Mouse (Mus musculus) E14TG2a.4 (cell line): ENCODE measurements around the gene Abhd15.

ENCODE experiments used
- H3K27me3 ChIP-seq: 2 replicates; pipeline ENCODE4 v1.6.1; 2014; ENCODE audit warnings: low read length, control low read depth; ENCODE audit not compliant: insufficient read depth
- H3K36me3 ChIP-seq: 2 replicates; pipeline ENCODE4 v1.6.1; 2014; ENCODE audit warnings: low read length, control low read depth; ENCODE audit not compliant: insufficient read depth
- H3K4me1 ChIP-seq: replicated peaks from 2 replicates; pipeline ENCODE4 v1.6.1; 2014; ENCODE audit warnings: low read depth, low read length, control low read depth
- H3K4me3 ChIP-seq: replicated peaks from 2 replicates; pipeline ENCODE4 v1.5.1; 2014; ENCODE audit warnings: mild to moderate bottlenecking, low read length
- H3K9me3 ChIP-seq: 2 replicates; pipeline ENCODE4 v1.6.1; 2014; ENCODE audit warnings: low read length, control low read depth
- CTCF ChIP-seq: conservative IDR thresholded peaks from 2 replicates; pipeline ENCODE4 v1.5.1; 2014; ENCODE audit warnings: low read length
- NANOG ChIP-seq: IDR thresholded peaks from 2 replicates; pipeline ENCODE4 v1.6.1; 2014; ENCODE audit warnings: borderline replicate concordance, low read length, mixed read lengths
- POU5F1 ChIP-seq: IDR thresholded peaks from 2 replicates; pipeline ENCODE4 v1.6.1; 2014; ENCODE audit warnings: low read length, borderline replicate concordance

Gene Abhd15

GRCm38 (mm10) chr11:77497341-77497756, 17.6 kb upstream of the Abhd15 start:
- peak overlapping the region; percentile 69 for H3K4me3 ChIP-seq
- H3K36me3 ChIP-seq, result peaks cover 43% of the 10 kb centered on the region
- no peaks in the 10 kb centered on the region; the same call in 1 of the 2 replicates for H3K27me3 ChIP-seq
- no peaks in the 10 kb centered on the region for H3K9me3 ChIP-seq
- peaks cover 90% of the 10 kb centered on the region for H3K4me1 ChIP-seq
- TF ChIP-seq POU5F1, result no peak
- peak; percentile 52 for TF ChIP-seq CTCF

- TF ChIP-seq POU5F1, result no peak
- TF ChIP-seq NANOG, result no peak
- no peak for TF ChIP-seq CTCF
- Histone ChIP-seq H3K36me3 (peaks cover 48% of the 10 kb centered on the region), H3K27me3 (no peaks in the 10 kb centered on the region), H3K4me3 (peak overlapping the region; percentile 69), H3K4me1 (peaks cover 90% of the 10 kb centered on the region), H3K9me3 (no peaks in the 10 kb centered on the region)
Observed at GRCm38 (mm10) chr11:77497851-77498250, 17.1 kb upstream of the Abhd15 start.

- no peaks in the 10 kb centered on the region for H3K9me3 ChIP-seq
- peak; percentile 65; the same call in 1 of the 2 replicates for TF ChIP-seq NANOG
- TF ChIP-seq POU5F1, result no peak
- H3K27me3 ChIP-seq, result no peaks in the 10 kb centered on the region
- H3K4me3 ChIP-seq, result peak overlapping the region; percentile 69
- H3K4me1 ChIP-seq, result peaks cover 96% of the 10 kb centered on the region
- peaks cover 54% of the 10 kb centered on the region for H3K36me3 ChIP-seq
Observed at GRCm38 (mm10) chr11:77498261-77499139, 16.4 kb upstream of the Abhd15 start.

- Histone ChIP-seq H3K27me3 (no peaks in the 10 kb centered on the region), H3K9me3 (no peaks in the 10 kb centered on the region), H3K36me3 (peaks cover 63% of the 10 kb centered on the region), H3K4me1 (peaks cover 99% of the 10 kb centered on the region), H3K4me3 (peak overlapping the region; percentile 48; the same call in 1 of the 2 replicates)
- TF ChIP-seq CTCF, result no peak
- no peak for TF ChIP-seq NANOG
- TF ChIP-seq POU5F1, result no peak
Observed at GRCm38 (mm10) chr11:77499354-77499753, 15.6 kb upstream of the Abhd15 start.

GRCm38 (mm10) chr11:77500361-77501325, 14.3 kb upstream of the Abhd15 start:
- TF ChIP-seq POU5F1, result no peak
- TF ChIP-seq CTCF, result no peak
- TF ChIP-seq NANOG, result no peak
- peak overlapping the region; percentile 48 for H3K4me3 ChIP-seq

GRCm38 (mm10) chr11:77501392-77501791, 13.5 kb upstream of the Abhd15 start:
- Histone ChIP-seq H3K4me1 (peaks cover 99% of the 10 kb centered on the region), H3K27me3 (no peaks in the 10 kb centered on the region), H3K9me3 (no peaks in the 10 kb centered on the region), H3K36me3 (peaks cover 81% of the 10 kb centered on the region), H3K4me3 (peak overlapping the region; percentile 48; the same call in 1 of the 2 replicates)
- TF ChIP-seq NANOG (no peak), CTCF (peak; percentile 88)

More at GRCm38 (mm10) chr11:77500361-77501325, 14.3 kb upstream of the Abhd15 start:
- Histone ChIP-seq H3K36me3 (peaks cover 76% of the 10 kb centered on the region), H3K9me3 (no peaks in the 10 kb centered on the region), H3K27me3 (no peaks in the 10 kb centered on the region), H3K4me1 (peaks cover 99% of the 10 kb centered on the region)

GRCm38 (mm10) chr11:77501971-77502370, 12.9 kb upstream of the Abhd15 start:
- H3K27me3 ChIP-seq, result no peaks in the 10 kb centered on the region

GRCm38 (mm10) chr11:77502481-77502880, 12.4 kb upstream of the Abhd15 start:
- Histone ChIP-seq H3K9me3 (no peaks in the 10 kb centered on the region), H3K4me1 (peaks cover 100% of the 10 kb centered on the region), H3K36me3 (peaks cover 91% of the 10 kb centered on the region), H3K4me3 (peak overlapping the region; percentile 46), H3K27me3 (no peaks in the 10 kb centered on the region)
- no peak for TF ChIP-seq NANOG
- TF ChIP-seq POU5F1, result no peak
- TF ChIP-seq CTCF, result no peak; the same call in 1 of the 2 replicates

More at GRCm38 (mm10) chr11:77501971-77502370, 12.9 kb upstream of the Abhd15 start:
- Histone ChIP-seq H3K4me3 (peak overlapping the region; percentile 46; the same call in 1 of the 2 replicates), H3K36me3 (peaks cover 86% of the 10 kb centered on the region), H3K9me3 (no peaks in the 10 kb centered on the region), H3K4me1 (peaks cover 100% of the 10 kb centered on the region)
- TF ChIP-seq NANOG, result no peak
- TF ChIP-seq CTCF, result no peak; the same call in 1 of the 2 replicates
- no peak for TF ChIP-seq POU5F1
